31 mouse cellular contexts compared by ENCODE assay signal in genomic region chr11:59058025-59058424, GRCm38 (mm10).
"Had no signal": no experiment of that assay in that cellular context is flagged by ENCODE, and none has a peak within 500 bp of the region (broad histone marks: within the 10 kb centered on the region; RNA-seq: fewer than 3 reads in every experiment).

No protein-coding gene starts in this region.

- DNase-seq: left cerebral cortex, postnatal 4 days; liver; liver, embryonic 13.5 days; lung, adult 18-20 months; lung, adult 2 months; lung, embryonic 14.5 days; lung, postnatal 10 days; lung, postnatal 14 days; lung, postnatal 36 days; lung, postnatal 4 days; midbrain, embryonic 14.5 days had no signal

- ATAC-seq: liver, embryonic 12.5 days; lung, postnatal 0 days; midbrain, embryonic 13.5 days; midbrain, embryonic 15.5 days; midbrain, embryonic 16.5 days had no signal

- H3K36me3 ChIP-seq: limb, embryonic 10.5 days; limb, embryonic 12.5 days; limb, embryonic 13.5 days; limb, embryonic 15.5 days; liver, embryonic 12.5 days; liver, embryonic 13.5 days; liver, embryonic 15.5 days; lung, embryonic 15.5 days; midbrain, embryonic 10.5 days; midbrain, embryonic 12.5 days; midbrain, embryonic 13.5 days; midbrain, embryonic 15.5 days; neural tube, embryonic 12.5 days had no signal

- H3K9me3 ChIP-seq: limb, embryonic 10.5 days; limb, embryonic 12.5 days; limb, embryonic 13.5 days; limb, embryonic 15.5 days; liver, embryonic 12.5 days; liver, embryonic 13.5 days; liver, embryonic 15.5 days; lung, embryonic 15.5 days; megakaryocyte, embryonic 14.5 days; midbrain, embryonic 10.5 days; midbrain, embryonic 12.5 days; midbrain, embryonic 13.5 days; midbrain, embryonic 15.5 days; neural tube, embryonic 12.5 days had no signal

- H3K4me1 ChIP-seq: limb, embryonic 10.5 days; limb, embryonic 12.5 days; limb, embryonic 13.5 days; limb, embryonic 15.5 days; liver, embryonic 12.5 days; liver, embryonic 13.5 days; liver, embryonic 15.5 days; lung, embryonic 15.5 days; midbrain, embryonic 10.5 days; midbrain, embryonic 12.5 days; midbrain, embryonic 13.5 days; midbrain, embryonic 15.5 days; neural tube, embryonic 12.5 days had no signal

- H3K27ac ChIP-seq: limb, embryonic 10.5 days; limb, embryonic 12.5 days; limb, embryonic 13.5 days; limb, embryonic 15.5 days; liver, embryonic 12.5 days; liver, embryonic 13.5 days; liver, embryonic 14.5 days; liver, embryonic 15.5 days; lung, embryonic 15.5 days; macrophage; midbrain, embryonic 10.5 days; midbrain, embryonic 12.5 days; midbrain, embryonic 13.5 days; midbrain, embryonic 15.5 days; neural tube, embryonic 12.5 days had no signal

- H3K27me3 ChIP-seq: limb, embryonic 13.5 days; liver, embryonic 13.5 days; liver, embryonic 15.5 days; lung, embryonic 15.5 days; midbrain, embryonic 12.5 days; midbrain, embryonic 13.5 days; midbrain, embryonic 15.5 days; neural tube, embryonic 12.5 days had no signal

- H3K4me2 ChIP-seq: limb, embryonic 12.5 days; limb, embryonic 13.5 days; limb, embryonic 15.5 days; liver, embryonic 11.5 days; liver, embryonic 12.5 days; liver, embryonic 13.5 days; liver, embryonic 15.5 days; lung, embryonic 14.5 days; lung, embryonic 15.5 days; midbrain, embryonic 11.5 days; midbrain, embryonic 12.5 days; midbrain, embryonic 13.5 days; midbrain, embryonic 15.5 days; neural tube, embryonic 12.5 days had no signal

- H3K9ac ChIP-seq: limb, embryonic 12.5 days; limb, embryonic 13.5 days; limb, embryonic 15.5 days; liver, embryonic 12.5 days; liver, embryonic 13.5 days; liver, embryonic 14.5 days; liver, embryonic 15.5 days; lung, embryonic 14.5 days; lung, embryonic 15.5 days; midbrain, embryonic 12.5 days; midbrain, embryonic 13.5 days; midbrain, embryonic 15.5 days; neural tube, embryonic 12.5 days had no signal

- H3K4me3 ChIP-seq: limb, embryonic 10.5 days; limb, embryonic 12.5 days; limb, embryonic 13.5 days; limb, embryonic 15.5 days; liver, embryonic 12.5 days; liver, embryonic 13.5 days; liver, embryonic 15.5 days; lung, embryonic 15.5 days; megakaryocyte, embryonic 14.5 days; midbrain, embryonic 10.5 days; midbrain, embryonic 12.5 days; midbrain, embryonic 13.5 days; midbrain, embryonic 15.5 days; myocyte; neural tube, embryonic 12.5 days had no signal
